Mouse (Mus musculus) limb, embryonic 11.5 days (tissue): ENCODE data around the gene Maea. TPM values are rescaled to one million over a fixed set of nuclear protein-coding genes. Genes with fewer than 3 reads are reported as not detected.

Experiments
- ATAC-seq: fragments of 200-750 bp; cut with Nextera tagmentation; 2 replicates; pipeline ENCODE4 v1.8.0; 2017; ENCODE audit warnings: low read depth; ENCODE audit not compliant: insufficient number of reproducible peaks, low FRiP score, low TSS enrichment
- DNase-seq: peaks from one replicate; pipeline ENCODE4 v3.0.0-alpha.2; 2015; ENCODE audit warnings: low spot score
- H3K27ac ChIP-seq: fragments of 300-500 bp; sonication (generic); replicated peaks from 2 replicates; pipeline ENCODE4 v1.5.1; 2014; ENCODE audit warnings: low read depth, mild to moderate bottlenecking, low read length
- H3K27me3 ChIP-seq: fragments of 300-500 bp; sonication (generic); 2 replicates; pipeline ENCODE4 v1.6.1; 2014; ENCODE audit warnings: mild to moderate bottlenecking, low read length, mixed read lengths; ENCODE audit not compliant: control insufficient read depth, insufficient read depth
- H3K36me3 ChIP-seq: fragments of 300-500 bp; sonication (generic); 2 replicates; pipeline ENCODE4 v1.6.1; 2014; ENCODE audit warnings: mild to moderate bottlenecking, low read length, moderate library complexity, mixed read lengths; ENCODE audit not compliant: control insufficient read depth, insufficient read depth
- H3K4me1 ChIP-seq: fragments of 300-500 bp; sonication (generic); 2 replicates; pipeline ENCODE4 v1.6.1; 2014; ENCODE audit warnings: low read length, mixed read lengths; ENCODE audit not compliant: control insufficient read depth, insufficient read depth
- H3K4me2 ChIP-seq: fragments of 300-500 bp; sonication (generic); 2 replicates; pipeline ENCODE4 v1.6.1; 2014; ENCODE audit warnings: low read depth, mild to moderate bottlenecking, moderate library complexity; ENCODE audit not compliant: severe bottlenecking
- H3K4me3 ChIP-seq: fragments of 300-500 bp; sonication (generic); 2 replicates; pipeline ENCODE4 v1.5.1; 2014; ENCODE audit warnings: low read depth, low read length
- H3K9ac ChIP-seq: fragments of 300-500 bp; sonication (generic); 2 replicates; pipeline ENCODE4 v1.6.1; 2014; ENCODE audit warnings: mild to moderate bottlenecking, low read length
- H3K9me3 ChIP-seq: fragments of 300-500 bp; sonication (generic); 2 replicates; pipeline ENCODE4 v1.6.1; 2016; ENCODE audit warnings: low read length; ENCODE audit not compliant: control insufficient read depth
- WGBS: fragments of 180-500 bp; shearing (Covaris S2); extraction: QIAGEN DNeasy Blood & Tissue Kit; methylation state at CpG from one replicate; pipeline ENCODE4 v1.1.7; 2014; 5-methylcytosine and 5-hydroxymethylcytosine counted together
- polyA plus RNA-seq: library from polyadenylated mRNA; unstranded; fragments of >200 nt; fragmentation: Nextera tagmentation; extraction: Ambion mirVana; gene quantifications from 2 replicates; pipeline ENCODE4 v1.2.1, GENCODE M21; 2014

Gene Maea
- polyA plus RNA-seq, 1 experiment from 2014 or later = 152 TPM

DNA sequence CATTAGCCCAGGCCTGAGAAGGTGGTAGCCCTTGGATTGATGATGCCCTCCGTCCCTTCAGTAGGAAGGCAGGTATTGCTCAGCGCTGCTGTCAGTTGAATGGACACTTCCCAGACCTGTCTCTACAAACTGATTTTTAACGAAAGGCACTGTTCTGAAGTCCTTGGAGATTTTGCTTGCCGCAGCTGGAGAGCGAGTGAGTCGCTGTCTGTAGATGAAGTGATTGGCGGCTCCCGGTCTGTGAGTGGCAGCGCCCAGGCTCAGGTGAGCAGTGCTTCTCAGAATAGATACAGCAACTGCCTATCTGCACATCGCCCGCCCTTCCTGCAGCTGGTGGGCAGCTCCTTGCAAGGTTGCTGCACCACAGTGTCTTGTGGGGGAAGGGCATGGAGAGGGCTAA lies 60.4 kb downstream of the Maea start:
- Histone ChIP-seq H3K9me3 (no peaks in the 10 kb centered on the region), H3K4me2 (no peak overlapping the region), H3K4me3 (no peak overlapping the region), H3K27me3 (no peaks in the 10 kb centered on the region), H3K36me3 (no peaks in the 10 kb centered on the region), H3K4me1 (no peaks in the 10 kb centered on the region), H3K9ac (no peak overlapping the region), H3K27ac (no peak overlapping the region)
- no peak for ATAC-seq
- 87% methylated on average over 11 of the region's 11 CpGs for WGBS
- no peak for DNase-seq

DNA sequence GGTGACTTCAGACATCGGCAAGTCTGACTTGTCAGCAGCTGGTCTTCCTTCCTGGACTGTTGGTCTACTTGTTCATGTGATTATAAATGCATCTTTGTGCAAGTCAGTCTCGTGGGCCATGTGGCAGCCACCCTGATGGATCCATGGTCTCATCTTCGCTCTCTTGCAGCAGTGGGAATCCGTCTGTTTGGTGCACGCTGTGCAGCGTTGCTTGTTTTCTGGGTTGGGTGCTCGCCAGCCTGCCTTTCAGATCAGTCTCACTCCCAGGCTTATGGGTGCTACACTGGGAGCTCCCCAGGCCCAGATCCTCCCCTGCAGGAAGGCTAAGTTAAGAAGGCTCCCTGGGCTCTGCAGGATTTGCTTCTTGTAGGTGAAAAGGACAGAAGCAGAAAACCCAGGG lies 61.5 kb downstream of the Maea start:
- no peaks in the 10 kb centered on the region for H3K27me3 ChIP-seq
- no peak overlapping the region for H3K4me3 ChIP-seq
- DNase-seq (no peak), ATAC-seq (no peak)
- H3K4me1 ChIP-seq = no peaks in the 10 kb centered on the region
- H3K9me3 ChIP-seq = no peaks in the 10 kb centered on the region
- H3K9ac ChIP-seq = no peak overlapping the region
- 83% methylated on average over 7 of the region's 7 CpGs for WGBS
- H3K4me2 ChIP-seq = no peak overlapping the region
- H3K36me3 ChIP-seq = no peaks in the 10 kb centered on the region
- no peak overlapping the region for H3K27ac ChIP-seq

DNA sequence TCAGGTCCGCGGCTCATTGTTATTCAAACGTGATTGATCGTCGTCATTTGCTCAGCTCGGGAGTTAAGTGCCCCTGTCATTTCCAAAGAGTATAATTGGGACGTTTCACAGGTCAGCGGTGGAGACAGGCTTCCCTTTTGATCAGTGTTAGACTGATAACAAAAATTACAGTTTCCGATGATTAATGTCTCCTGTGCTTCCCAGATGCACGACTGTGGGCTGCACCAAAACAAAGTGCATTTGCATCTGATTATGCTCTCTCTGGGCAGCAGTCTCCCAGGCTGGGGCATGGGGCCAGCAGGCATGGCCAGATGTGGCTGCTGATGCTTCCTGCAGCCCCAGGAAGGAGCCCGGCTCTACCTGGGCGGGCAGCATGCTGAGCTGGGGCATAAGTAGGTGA lies 65.5 kb downstream of the Maea start:
- Histone ChIP-seq H3K9ac (no peak overlapping the region), H3K27ac (no peak overlapping the region), H3K9me3 (no peaks in the 10 kb centered on the region), H3K27me3 (no peaks in the 10 kb centered on the region), H3K4me2 (no peak overlapping the region), H3K4me3 (no peak overlapping the region), H3K36me3 (no peaks in the 10 kb centered on the region), H3K4me1 (no peaks in the 10 kb centered on the region)
- ATAC-seq (no peak), DNase-seq (no peak)
- 56% methylated on average over 12 of the region's 12 CpGs for WGBS

DNA sequence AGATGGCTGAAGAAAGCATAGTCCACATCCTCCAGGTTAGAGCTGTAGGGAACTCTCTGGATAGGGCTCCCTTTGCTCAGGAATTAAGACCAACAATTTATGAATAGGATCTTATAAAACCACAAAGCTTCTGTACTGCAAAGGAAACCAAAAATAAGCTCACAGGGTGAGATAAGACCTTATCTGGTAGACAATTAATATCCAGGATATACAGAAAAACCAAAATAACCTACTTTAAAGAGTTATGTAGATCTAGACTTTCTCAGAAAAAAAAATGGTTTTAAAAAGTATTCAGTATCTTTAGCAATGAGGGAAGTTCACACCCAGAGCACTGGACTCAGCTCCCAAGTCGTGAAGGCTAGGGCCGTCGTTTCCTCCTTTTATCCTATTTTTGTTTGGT lies 85.0 kb downstream of the Maea start:
- Histone ChIP-seq H3K4me2 (no peak overlapping the region), H3K27ac (no peak overlapping the region), H3K36me3 (no peaks in the 10 kb centered on the region), H3K4me1 (no peaks in the 10 kb centered on the region), H3K9me3 (no peaks in the 10 kb centered on the region), H3K4me3 (no peak overlapping the region), H3K9ac (no peak overlapping the region), H3K27me3 (no peaks in the 10 kb centered on the region)
- ATAC-seq (no peak), DNase-seq (no peak)
- 81% methylated on average over 3 of the region's 3 CpGs for WGBS

Other genes with a start within 250 kb of the Maea start
- gene Slc5a1, start 231.3 kb upstream of the Maea start, polyA plus RNA-seq = 0.04 TPM in 1 of 2 replicates, not detected in the other
- gene Spon2, start 117.1 kb upstream of the Maea start, polyA plus RNA-seq = 1.8 and 2.0 TPM in 2 replicates
- 466 and 469 TPM in 2 replicates for gene Ctbp1, start 60.5 kb upstream of the Maea start, polyA plus RNA-seq
- 8.1 and 8.6 TPM in 2 replicates for gene Uvssa, start 43.0 kb downstream of the Maea start, polyA plus RNA-seq
- not detected in 2 replicates for gene Nkx1-1, start 98.5 kb downstream of the Maea start, polyA plus RNA-seq